Mouse (Mus musculus) brain, embryonic 14.5 days (tissue): ENCODE data around the gene Foxp4.

Source experiments
- CTCF ChIP-seq: fragments of 200-500 bp; IDR thresholded peaks from 2 replicates; pipeline ENCODE4 v1.5.1; 2012; ENCODE audit warnings: inconsistent platforms, mild to moderate bottlenecking, moderate library complexity, borderline replicate concordance; ENCODE audit not compliant: insufficient read depth, insufficient read length; ENCODE audit errors: extremely low read depth
- POLR2A ChIP-seq: fragments of 200-500 bp; IDR thresholded peaks from 2 replicates; pipeline ENCODE4 v1.6.1; 2012; ENCODE audit warnings: mild to moderate bottlenecking, inconsistent platforms, borderline replicate concordance; ENCODE audit not compliant: poor library complexity, insufficient read depth, insufficient read length, severe bottlenecking; ENCODE audit errors: extremely low read depth

DNA sequence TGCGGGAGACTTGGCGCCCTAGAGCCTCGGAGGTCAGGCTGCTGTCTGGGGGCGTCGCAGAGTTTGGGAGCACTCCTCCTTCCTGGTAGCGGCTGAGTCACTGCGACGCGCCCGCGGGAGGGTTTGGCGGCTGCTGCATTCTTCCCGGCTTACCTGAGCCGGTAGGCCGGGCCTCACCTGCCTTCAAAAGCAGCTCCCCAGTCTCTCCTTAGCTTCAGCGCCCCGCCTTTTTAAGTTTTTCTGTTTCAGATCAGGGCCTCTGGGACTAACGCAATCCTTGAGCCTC is 90.0 kb downstream of the Foxp4 start, which contains the start of gene Mdfi:
- TF ChIP-seq POLR2A (no peak), CTCF (no peak)
